Mouse (Mus musculus): ENCODE results near the gene Eml5. TPM values are rescaled to one million over a fixed set of nuclear protein-coding genes. Genes with fewer than 3 reads are reported as not detected.
A peak's percentile ranks its signal among the peaks of the same experiment; 100 is the strongest.

Gene Eml5
- polyA plus RNA-seq, 1 experiment, result 84.6 TPM

DNA sequence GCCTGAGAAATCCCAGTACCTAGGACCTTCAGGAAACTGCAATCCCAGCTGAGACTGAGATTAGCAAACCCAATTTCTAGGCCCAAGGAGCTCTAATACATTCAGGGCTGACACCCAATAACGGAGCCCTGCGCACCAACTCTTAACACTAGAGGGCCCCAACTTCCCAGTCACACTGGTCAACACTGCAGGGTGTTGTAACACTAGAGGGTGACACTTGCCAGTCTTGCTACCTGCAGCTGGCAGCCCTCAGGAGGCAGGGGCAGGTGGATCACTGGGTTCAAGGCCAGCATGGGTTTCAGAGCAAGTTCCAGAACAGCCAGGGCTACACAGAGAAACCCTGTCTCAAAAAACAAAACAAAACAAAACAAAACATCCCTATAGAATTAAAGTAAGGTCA is 155.2 kb downstream of the Eml5 start:
- Histone ChIP-seq H3K4me1 (ENCODE audit: control insufficient read depth, insufficient read depth, low read length) (peaks cover 3% of the 10 kb centered on the region; the same call in 1 of the 2 replicates), H3K27ac (ENCODE audit: insufficient read depth, low read length) (no peak overlapping the region)

GRCm38 (mm10) chr12:98745626-98746025 is 155.7 kb downstream of the Eml5 start:
- TF ChIP-seq POLR2A (IDR thresholded peaks at IDR 0.05; ENCODE audit: extremely low read depth, insufficient read depth, low read length) (no peak), CTCF (IDR thresholded peaks at IDR 0.05; ENCODE audit: extremely low read depth, insufficient read depth, low read length) (no peak)
- Histone ChIP-seq H3K27ac (ENCODE audit: insufficient read depth, low read length) (no peak overlapping the region), H3K4me1 (ENCODE audit: control insufficient read depth, insufficient read depth, low read length) (peaks cover 3% of the 10 kb centered on the region; the same call in 1 of the 2 replicates), H3K4me3 (ENCODE audit: insufficient read depth, low read length) (no peak overlapping the region)

More for the DNA sequence above, 155.2 kb downstream of the Eml5 start:
- no peak for TF ChIP-seq POLR2A (IDR thresholded peaks at IDR 0.05; ENCODE audit: extremely low read depth, insufficient read depth, low read length)
- TF ChIP-seq CTCF (IDR thresholded peaks at IDR 0.05; ENCODE audit: extremely low read depth, insufficient read depth, low read length), result peak; percentile 33
- H3K4me3 ChIP-seq (ENCODE audit: insufficient read depth, low read length), result no peak overlapping the region; the same call in 1 of the 2 replicates

- Histone ChIP-seq H3K27ac (ENCODE audit: insufficient read depth, low read length) (no peak overlapping the region), H3K4me1 (ENCODE audit: control insufficient read depth, insufficient read depth, low read length) (no peaks in the 10 kb centered on the region; the same call in 1 of the 2 replicates), H3K4me3 (ENCODE audit: insufficient read depth, low read length) (no peak overlapping the region)
- TF ChIP-seq POLR2A (IDR thresholded peaks at IDR 0.05; ENCODE audit: extremely low read depth, insufficient read depth, low read length) (no peak), CTCF (IDR thresholded peaks at IDR 0.05; ENCODE audit: extremely low read depth, insufficient read depth, low read length) (no peak)
Measured at GRCm38 (mm10) chr12:98741011-98741501, 160.2 kb downstream of the Eml5 start.

DNA sequence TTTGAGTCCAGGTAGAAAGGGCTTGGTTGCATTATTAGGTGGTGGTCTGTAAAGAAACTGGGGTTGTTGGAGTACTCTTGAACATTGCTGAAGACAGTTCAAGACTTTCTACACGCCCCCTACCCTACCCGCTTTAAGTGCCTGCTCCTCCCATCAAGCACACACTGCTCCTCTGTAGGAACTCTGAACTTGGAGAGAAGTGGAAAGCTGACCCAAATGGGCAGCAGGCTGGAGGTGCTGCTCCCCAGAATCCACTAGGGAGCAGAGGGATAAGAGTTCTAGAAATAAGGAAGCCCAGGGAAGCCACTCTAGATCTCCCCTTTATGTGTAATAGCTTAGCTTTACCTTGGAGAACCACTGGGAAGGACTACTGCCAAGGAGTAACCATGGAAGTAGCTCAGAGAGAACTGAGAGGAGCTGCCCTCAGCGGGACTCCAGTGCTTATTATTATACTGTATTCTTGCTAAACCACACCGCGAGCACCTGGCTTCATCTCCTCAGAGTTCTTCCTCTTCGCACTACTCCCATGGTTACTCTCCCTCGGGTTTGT is 163.4 kb downstream of the Eml5 start:
- TF ChIP-seq CTCF (IDR thresholded peaks at IDR 0.05; ENCODE audit: extremely low read depth, insufficient read depth, low read length) (no peak), POLR2A (IDR thresholded peaks at IDR 0.05; ENCODE audit: extremely low read depth, insufficient read depth, low read length) (no peak)
- Histone ChIP-seq H3K4me1 (ENCODE audit: control insufficient read depth, insufficient read depth, low read length) (peaks cover 3% of the 10 kb centered on the region), H3K4me3 (ENCODE audit: insufficient read depth, low read length) (peak overlapping the region; percentile 52), H3K27ac (ENCODE audit: insufficient read depth, low read length) (peak overlapping the region; percentile 91; the same call in 1 of the 2 replicates)

- Histone ChIP-seq H3K27ac (ENCODE audit: insufficient read depth, low read length) (peak within 1 kb of the TSS; percentile 91; the same call in 1 of the 2 replicates), H3K4me1 (ENCODE audit: control insufficient read depth, insufficient read depth, low read length) (peaks cover 3% of the 10 kb centered on the region), H3K4me3 (ENCODE audit: insufficient read depth, low read length) (peak within 1 kb of the TSS; percentile 52)
- no peak for TF ChIP-seq CTCF (IDR thresholded peaks at IDR 0.05; ENCODE audit: extremely low read depth, insufficient read depth, low read length)
- TF ChIP-seq POLR2A (IDR thresholded peaks at IDR 0.05; ENCODE audit: extremely low read depth, insufficient read depth, low read length), result no peak
Measured at GRCm38 (mm10) chr12:98736951-98737800, 164.1 kb downstream of the Eml5 start, which contains the start of gene Ptpn21. Gene Ptpn21 (minus strand): TSS chr12:98737405.

Other genes with a start within 250 kb of the Eml5 start
- gene Ptpn21, start 164.1 kb downstream of the Eml5 start, polyA plus RNA-seq (2012; rRNA removed), result 8.5 and 10.6 TPM in 2 replicates
- 119 TPM in 2 replicates for gene Zc3h14, start 154.5 kb downstream of the Eml5 start, polyA plus RNA-seq (2012; rRNA removed)
- 57.7 and 64.0 TPM in 2 replicates for gene Ttc8, start 19.1 kb upstream of the Eml5 start, polyA plus RNA-seq (2012; rRNA removed)